Mouse (Mus musculus) limb, embryonic 14.5 days (tissue): Measurements from ENCODE around the gene 4930519G04Rik. TPM values are rescaled to one million over a fixed set of nuclear protein-coding genes. Genes with fewer than 3 reads are reported as not detected.
"Not testable (repeated sequence)": the region's sequence is repeated elsewhere in the genome, so short reads cannot be mapped to it uniquely, and the experiment has no call there.

Experiments
- ATAC-seq: fragments of 200-750 bp; cut with Nextera tagmentation; 2 replicates; pipeline ENCODE4 v1.8.0; 2017; ENCODE audit warnings: low read depth, moderate number of reproducible peaks, moderate TSS enrichment; ENCODE audit not compliant: low FRiP score
- DNase-seq: peaks from one replicate; pipeline ENCODE4 v3.0.0-alpha.2; 2015; ENCODE audit warnings: low spot score
- H3K27ac ChIP-seq: fragments of 300-500 bp; sonication (generic); replicated peaks from 2 replicates; pipeline ENCODE4 v1.5.1; 2014; ENCODE audit warnings: low read depth, mild to moderate bottlenecking, low read length, moderate library complexity, mixed read lengths
- H3K27me3 ChIP-seq: fragments of 300-500 bp; sonication (generic); 2 replicates; pipeline ENCODE4 v1.6.1; 2014; ENCODE audit warnings: low read length, mixed read lengths; ENCODE audit not compliant: control insufficient read depth, insufficient read depth
- H3K36me3 ChIP-seq: fragments of 300-500 bp; sonication (generic); 2 replicates; pipeline ENCODE4 v1.6.1; 2014; ENCODE audit warnings: mild to moderate bottlenecking, low read length, moderate library complexity, mixed read lengths; ENCODE audit not compliant: control insufficient read depth, insufficient read depth
- H3K4me1 ChIP-seq: fragments of 300-500 bp; sonication (generic); 2 replicates; pipeline ENCODE4 v1.6.1; 2014; ENCODE audit warnings: antibody characterized with exemption, low read length, mixed read lengths; ENCODE audit not compliant: control insufficient read depth, insufficient read depth
- H3K4me2 ChIP-seq: fragments of 300-500 bp; sonication (generic); replicated peaks from 2 replicates; pipeline ENCODE4 v1.6.1; 2014; ENCODE audit warnings: low read depth, mild to moderate bottlenecking, low read length, moderate library complexity; ENCODE audit not compliant: severe bottlenecking
- H3K4me3 ChIP-seq: fragments of 300-500 bp; sonication (generic); replicated peaks from 2 replicates; pipeline ENCODE4 v1.5.1; 2014; ENCODE audit warnings: low read length
- H3K9ac ChIP-seq: fragments of 300-500 bp; sonication (generic); 2 replicates; pipeline ENCODE4 v1.6.1; 2014; ENCODE audit warnings: mild to moderate bottlenecking, low read depth, low read length, moderate library complexity; ENCODE audit not compliant: severe bottlenecking
- H3K9me3 ChIP-seq: fragments of 300-500 bp; sonication (generic); 2 replicates; pipeline ENCODE4 v1.6.1; 2016; ENCODE audit warnings: low read length; ENCODE audit not compliant: control insufficient read depth
- POLR2A ChIP-seq: fragments of 200-500 bp; IDR thresholded peaks from 2 replicates; pipeline ENCODE4 v1.8.0; 2012; ENCODE audit warnings: inconsistent platforms, mild to moderate bottlenecking, moderate library complexity, borderline replicate concordance; ENCODE audit not compliant: insufficient read depth, insufficient read length; ENCODE audit errors: extremely low read depth
- WGBS: fragments of 180-500 bp; shearing (Covaris S2); extraction: QIAGEN DNeasy Blood & Tissue Kit; methylation state at CpG from one replicate; pipeline ENCODE4 v1.1.7; 2014; 5-methylcytosine and 5-hydroxymethylcytosine counted together
- polyA plus RNA-seq, 2 experiments: library from polyadenylated mRNA; depleted of rRNA in 1 of 2; stranded (reverse) in 1 of 2; unstranded in 1 of 2; fragments of >200 nt; fragmentation: Nextera tagmentation in 1 of 2; extraction: Ambion mirVana in 1 of 2; gene quantifications; 2 replicates each; pipeline versions ENCODE4 v1.2.1 to v1.2.3; 2012 to 2014

The 4930519G04Rik gene
- polyA plus RNA-seq (2012; rRNA removed): not detected in 2 replicates
- polyA plus RNA-seq (2014; fragmentation: Nextera tagmentation; extraction: Ambion mirVana): not detected in 2 replicates

DNA sequence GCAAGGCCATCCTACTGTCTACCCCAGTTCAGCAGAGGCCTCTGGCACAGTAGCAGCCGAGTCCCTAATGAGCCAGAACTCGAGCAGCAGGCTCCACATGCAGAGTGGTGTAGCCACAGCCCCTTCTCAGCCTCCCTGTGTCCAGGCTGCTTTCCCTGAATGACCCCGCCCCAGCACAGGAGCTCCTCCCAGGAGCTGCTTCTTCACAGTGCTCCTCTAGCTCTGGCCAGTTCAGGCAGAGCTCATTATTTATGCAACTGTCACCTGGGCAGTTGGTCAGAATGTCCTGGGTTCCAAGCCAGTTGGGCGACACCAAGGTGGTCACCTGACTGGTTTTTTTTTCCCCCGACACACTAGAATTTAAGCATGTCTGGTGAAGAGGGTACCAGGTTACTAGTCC lies at the start of gene 4930519G04Rik:
TSS of gene 4930519G04Rik (plus strand) at position 301 of the 400 bp plus-strand sequence.
- H3K4me2 ChIP-seq, H3K9me3 ChIP-seq, DNase-seq, ATAC-seq, H3K27me3 ChIP-seq, H3K36me3 ChIP-seq, H3K4me1 ChIP-seq, H3K4me3 ChIP-seq, H3K9ac ChIP-seq, H3K27ac ChIP-seq: not testable (repeated sequence)
- 76% methylated on average over 3 of the region's 5 CpGs for WGBS

DNA sequence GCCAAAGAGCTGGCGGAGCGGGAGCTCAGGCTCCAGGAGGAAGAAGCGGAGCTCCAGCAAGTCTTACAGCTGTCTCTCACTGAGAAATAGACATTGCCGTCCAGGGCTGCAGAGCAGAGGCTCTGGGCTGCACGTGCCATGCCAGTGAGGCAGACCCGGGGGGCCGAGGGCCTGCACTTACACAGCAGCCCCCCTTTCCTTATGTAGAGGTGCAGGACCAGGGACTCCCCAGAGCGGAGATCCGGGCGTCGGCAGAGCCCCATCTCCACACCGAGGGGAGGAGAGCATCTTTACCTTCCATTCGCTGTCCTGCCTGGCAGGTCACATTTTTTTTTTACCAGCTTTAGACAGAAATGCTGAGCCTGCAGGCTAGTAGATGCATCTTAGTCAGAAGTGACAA lies 49.1 kb upstream of the 4930519G04Rik start:
- no peaks in the 10 kb centered on the region for H3K27me3 ChIP-seq
- H3K36me3 ChIP-seq: peaks cover 62% of the 10 kb centered on the region
- no peak for TF ChIP-seq POLR2A
- no peak for DNase-seq
- no peak overlapping the region for H3K27ac ChIP-seq
- ATAC-seq: no peak
- no peaks in the 10 kb centered on the region for H3K9me3 ChIP-seq
- H3K9ac ChIP-seq: no peak overlapping the region
- no peak overlapping the region for H3K4me3 ChIP-seq
- H3K4me1 ChIP-seq: peaks cover 17% of the 10 kb centered on the region
- 91% methylated on average over 11 of the region's 13 CpGs for WGBS
- no peak overlapping the region for H3K4me2 ChIP-seq

DNA sequence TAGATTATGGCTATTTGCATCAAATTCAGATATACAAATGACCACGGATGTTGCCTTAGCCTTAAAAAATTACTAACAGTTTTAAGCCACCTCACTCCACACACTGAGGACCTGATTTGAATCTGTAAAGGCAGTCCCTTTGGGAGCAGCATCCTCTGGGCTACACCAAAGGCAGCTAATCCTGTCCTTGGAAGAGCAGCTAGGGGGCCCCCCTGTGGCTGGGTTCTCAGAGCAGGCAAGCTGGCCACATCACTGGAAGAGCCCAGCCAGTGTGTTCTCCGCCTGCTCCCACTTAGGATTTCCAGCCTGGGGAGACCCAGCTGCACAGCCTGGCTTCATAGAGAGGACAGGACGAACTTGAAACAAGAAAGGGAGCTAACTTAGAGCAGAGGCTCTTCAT lies 48.5 kb upstream of the 4930519G04Rik start:
- DNase-seq (no peak), ATAC-seq (no peak)
- 47% methylated on average over 3 of the region's 3 CpGs for WGBS
- Histone ChIP-seq H3K27ac (no peak overlapping the region), H3K4me1 (peaks cover 17% of the 10 kb centered on the region), H3K36me3 (peaks cover 56% of the 10 kb centered on the region), H3K9ac (no peak overlapping the region), H3K4me2 (no peak overlapping the region), H3K9me3 (no peaks in the 10 kb centered on the region), H3K27me3 (no peaks in the 10 kb centered on the region), H3K4me3 (no peak overlapping the region)
- no peak for TF ChIP-seq POLR2A

DNA sequence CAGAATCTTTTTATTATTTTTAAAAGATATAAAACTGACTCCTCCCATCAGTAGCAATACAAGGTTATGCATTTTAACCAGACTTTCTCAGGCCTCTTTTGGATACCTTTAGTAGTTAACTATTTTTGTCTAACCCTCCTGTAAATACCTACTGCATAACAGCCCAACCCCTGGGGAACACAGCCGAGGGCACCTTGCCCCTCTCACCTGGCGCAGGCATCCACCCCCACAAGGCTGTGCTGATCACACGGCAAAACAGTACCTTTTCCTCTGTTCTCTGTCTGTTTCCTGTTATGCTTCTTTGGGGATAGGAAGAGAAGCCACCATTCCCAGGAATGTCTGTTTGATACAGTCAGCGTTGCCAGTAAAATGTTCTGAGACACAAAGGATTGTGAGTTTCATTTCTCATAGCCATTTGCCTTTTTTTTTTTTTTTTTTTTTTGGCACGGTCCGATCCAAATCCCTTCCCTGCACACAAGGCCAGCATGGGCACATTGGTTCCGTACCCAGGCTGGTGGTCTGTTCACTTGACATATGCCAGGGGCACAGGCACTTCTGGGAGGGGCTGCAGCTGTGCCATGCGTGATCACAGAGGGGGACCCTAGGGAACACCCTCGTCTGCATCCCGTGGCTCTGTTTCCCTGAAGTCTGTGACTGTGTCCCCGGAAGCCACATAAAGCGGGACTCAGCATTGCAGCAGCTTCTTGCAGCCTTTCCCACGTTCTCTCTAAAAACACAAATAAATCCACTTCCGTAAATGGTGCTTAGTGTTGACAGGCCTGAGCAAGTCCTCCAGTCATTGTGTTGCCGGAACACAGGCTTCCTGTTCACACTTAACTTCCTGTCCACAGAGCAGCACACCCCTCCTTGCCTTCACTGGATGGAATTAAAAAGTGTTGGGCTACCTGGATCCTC lies 47.8 kb upstream of the 4930519G04Rik start:
- no peak overlapping the region for H3K9ac ChIP-seq
- peak overlapping the region; percentile 38; the same call in 1 of the 2 replicates for H3K27ac ChIP-seq
- ATAC-seq (no peak), DNase-seq (no peak)
- no peak for TF ChIP-seq POLR2A
- no peaks in the 10 kb centered on the region for H3K9me3 ChIP-seq
- no peaks in the 10 kb centered on the region for H3K27me3 ChIP-seq
- H3K4me2 ChIP-seq: no peak overlapping the region
- no peak overlapping the region for H3K4me3 ChIP-seq
- peaks cover 17% of the 10 kb centered on the region for H3K4me1 ChIP-seq
- 66% methylated on average over 15 of the region's 15 CpGs for WGBS
- H3K36me3 ChIP-seq: peaks cover 49% of the 10 kb centered on the region

DNA sequence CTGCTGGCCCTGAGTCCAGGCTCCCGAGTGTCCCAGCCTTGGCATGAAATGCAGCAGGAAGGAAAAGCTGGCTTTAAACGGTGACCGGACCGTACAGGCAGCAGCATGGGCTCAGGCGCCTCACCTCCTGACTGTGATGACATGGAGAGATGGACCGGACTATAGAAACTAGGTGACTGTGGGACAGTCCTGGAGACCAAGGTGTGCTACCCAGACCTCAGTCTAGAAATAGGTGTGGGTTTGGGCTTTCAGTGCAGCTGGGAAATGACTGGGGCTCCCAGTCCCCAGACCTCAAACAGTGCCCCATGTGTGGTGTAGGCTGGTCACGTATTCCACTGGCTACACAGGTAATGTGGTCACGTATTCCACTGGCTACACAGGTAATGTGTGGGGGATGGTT lies 46.8 kb upstream of the 4930519G04Rik start:
- no peaks in the 10 kb centered on the region for H3K9me3 ChIP-seq
- H3K9ac ChIP-seq: no peak overlapping the region
- no peak overlapping the region for H3K4me3 ChIP-seq
- WGBS: 76% methylated on average over 8 of the region's 8 CpGs
- TF ChIP-seq POLR2A: no peak
- DNase-seq (no peak), ATAC-seq (no peak)
- no peak overlapping the region for H3K4me2 ChIP-seq
- peak overlapping the region; percentile 61 for H3K27ac ChIP-seq
- H3K36me3 ChIP-seq: peaks cover 43% of the 10 kb centered on the region
- no peaks in the 10 kb centered on the region for H3K27me3 ChIP-seq
- H3K4me1 ChIP-seq: peaks cover 17% of the 10 kb centered on the region
